Mouse (Mus musculus) hindbrain, embryonic 16.5 days (tissue): ENCODE data around the gene Ddit4l. TPM values are rescaled to one million over a fixed set of nuclear protein-coding genes. Genes with fewer than 3 reads are reported as not detected.
"Not testable (repeated sequence)": the region's sequence is repeated elsewhere in the genome, so short reads cannot be mapped to it uniquely, and the experiment has no call there.

ENCODE experiments used
- ATAC-seq: fragments of 200-750 bp; cut with Nextera tagmentation; 2 replicates; pipeline ENCODE4 v1.8.0; 2017; ENCODE audit warnings: moderate TSS enrichment, moderate library complexity
- H3K27ac ChIP-seq: fragments of 300-500 bp; sonication (generic); 2 replicates; pipeline ENCODE4 v1.5.1; 2014; ENCODE audit warnings: low read depth, mild to moderate bottlenecking, control low read depth, low read length, moderate library complexity
- H3K27me3 ChIP-seq: fragments of 300-500 bp; sonication (generic); replicated peaks from 2 replicates; pipeline ENCODE4 v1.6.1; 2014; ENCODE audit warnings: low read length; ENCODE audit not compliant: control insufficient read depth, insufficient read depth
- H3K36me3 ChIP-seq: fragments of 300-500 bp; sonication (generic); 2 replicates; pipeline ENCODE4 v1.6.1; 2014; ENCODE audit warnings: mild to moderate bottlenecking, low read length, moderate library complexity, mixed read lengths; ENCODE audit not compliant: control insufficient read depth, insufficient read depth
- H3K4me1 ChIP-seq: fragments of 300-500 bp; sonication (generic); 2 replicates; pipeline ENCODE4 v1.6.1; 2014; ENCODE audit warnings: low read depth, low read length; ENCODE audit not compliant: control insufficient read depth, insufficient read depth
- H3K4me2 ChIP-seq: fragments of 300-500 bp; sonication (generic); 2 replicates; pipeline ENCODE4 v1.6.1; 2014; ENCODE audit warnings: mild to moderate bottlenecking, low read length, control low read depth, moderate library complexity
- H3K4me3 ChIP-seq: fragments of 300-500 bp; sonication (generic); 2 replicates; pipeline ENCODE4 v1.5.1; 2014; ENCODE audit warnings: mild to moderate bottlenecking, low read length, control low read depth, moderate library complexity
- H3K9ac ChIP-seq: fragments of 300-500 bp; sonication (generic); 2 replicates; pipeline ENCODE4 v1.6.1; 2014; ENCODE audit warnings: low read depth, mild to moderate bottlenecking, control low read depth, low read length, moderate library complexity
- H3K9me3 ChIP-seq: fragments of 300-500 bp; sonication (generic); 2 replicates; pipeline ENCODE4 v1.6.1; 2014; ENCODE audit warnings: mild to moderate bottlenecking, low read length, moderate library complexity; ENCODE audit not compliant: control insufficient read depth
- WGBS: fragments of 180-500 bp; shearing (Covaris S2); extraction: QIAGEN DNeasy Blood & Tissue Kit; methylation state at CpG from one replicate; pipeline ENCODE4 v1.1.7; 2014; 5-methylcytosine and 5-hydroxymethylcytosine counted together
- microRNA-seq: library from miRNA; unstranded; fragments of <30 nt; microRNA quantifications from one replicate; pipeline ENCODE4, GENCODE M21; 2017
- polyA plus RNA-seq: library from polyadenylated mRNA; unstranded; fragments of >200 nt; fragmentation: Nextera tagmentation; extraction: Ambion mirVana; gene quantifications from 2 replicates; pipeline ENCODE4 v1.2.1, GENCODE M21; 2015

Gene Ddit4l
- polyA plus RNA-seq, 1 experiment from 2014 or later = 11.4 TPM

DNA sequence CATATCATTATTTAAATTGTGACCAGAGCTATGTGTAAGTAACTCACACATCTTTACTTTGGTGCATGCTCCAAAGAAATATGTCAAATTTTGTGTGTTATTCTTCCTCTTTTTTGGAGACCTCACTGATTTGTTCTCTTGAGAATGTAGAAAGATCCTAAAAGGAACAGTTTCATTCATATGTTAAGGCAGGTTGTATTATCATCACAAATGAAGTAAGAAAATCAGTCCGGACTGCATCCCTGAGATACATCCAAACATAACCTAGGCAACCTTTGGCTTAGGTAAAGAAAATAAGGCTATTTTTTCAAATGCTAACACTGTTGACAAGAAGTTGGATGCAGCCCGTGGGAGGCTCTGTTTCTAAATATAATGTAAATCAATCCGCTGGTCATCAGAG lies 21.2 kb downstream of the Ddit4l start:
- H3K4me1 ChIP-seq = no peaks in the 10 kb centered on the region
- H3K4me2 ChIP-seq = no peak overlapping the region
- no peaks in the 10 kb centered on the region for H3K27me3 ChIP-seq
- no peak for ATAC-seq
- no peaks in the 10 kb centered on the region for H3K9me3 ChIP-seq
- H3K27ac ChIP-seq = no peak overlapping the region
- 56% methylated on average over 3 of the region's 3 CpGs for WGBS
- no peaks in the 10 kb centered on the region for H3K36me3 ChIP-seq
- H3K9ac ChIP-seq = no peak overlapping the region
- no peak overlapping the region for H3K4me3 ChIP-seq

DNA sequence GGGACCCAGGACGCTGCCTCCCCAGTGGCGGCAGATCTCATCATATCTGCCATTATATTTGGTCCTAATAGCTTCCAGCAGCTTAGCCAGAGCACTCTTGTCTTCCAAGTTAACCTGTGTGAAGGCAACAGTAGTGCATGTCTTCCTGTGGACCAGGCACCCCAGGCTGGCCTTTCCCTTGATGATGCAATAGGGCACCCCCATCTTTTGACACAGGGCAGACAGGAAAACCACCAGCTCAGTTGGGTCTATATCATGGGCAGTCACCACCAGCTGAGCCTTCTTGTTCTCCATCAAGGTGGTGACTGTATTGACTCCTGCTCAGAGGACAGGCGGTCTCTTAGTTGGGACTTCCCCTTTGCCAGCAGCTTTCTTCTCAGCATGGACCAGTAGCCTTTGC lies 22.7 kb downstream of the Ddit4l start:
- no peak overlapping the region for H3K9ac ChIP-seq
- 97% methylated on average over 3 of the region's 3 CpGs for WGBS
- no peak overlapping the region for H3K27ac ChIP-seq
- no peaks in the 10 kb centered on the region for H3K36me3 ChIP-seq
- H3K4me1 ChIP-seq = no peaks in the 10 kb centered on the region
- H3K27me3 ChIP-seq = no peaks in the 10 kb centered on the region
- no peaks in the 10 kb centered on the region for H3K9me3 ChIP-seq
- H3K4me2 ChIP-seq = no peak overlapping the region
- H3K4me3 ChIP-seq = no peak overlapping the region
- ATAC-seq = no peak

DNA sequence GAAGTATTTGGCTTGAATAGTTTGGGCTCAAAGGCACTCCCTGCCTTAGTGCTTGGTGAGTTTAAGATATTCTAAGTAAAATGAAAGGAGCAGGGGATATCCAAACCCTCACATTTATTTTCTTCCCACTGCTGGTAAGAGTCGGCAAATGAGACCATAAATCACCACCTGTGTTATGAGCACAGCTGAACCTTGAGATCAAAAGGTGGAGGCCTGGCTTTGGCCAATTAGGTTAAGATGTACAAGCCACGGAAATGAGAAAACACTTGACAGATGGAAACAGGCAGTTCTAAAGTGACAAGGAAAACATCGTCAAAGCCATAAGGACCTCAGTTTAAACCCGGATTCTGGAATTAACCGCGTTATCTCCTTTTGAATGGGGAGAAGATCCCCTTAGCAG lies 23.5 kb downstream of the Ddit4l start:
- no peak for ATAC-seq
- Histone ChIP-seq H3K27me3 (no peaks in the 10 kb centered on the region), H3K9me3 (no peaks in the 10 kb centered on the region), H3K27ac (no peak overlapping the region), H3K9ac (no peak overlapping the region), H3K4me1 (no peaks in the 10 kb centered on the region), H3K4me3 (no peak overlapping the region), H3K36me3 (no peaks in the 10 kb centered on the region), H3K4me2 (no peak overlapping the region)
- 83% methylated on average over 6 of the region's 6 CpGs for WGBS

DNA sequence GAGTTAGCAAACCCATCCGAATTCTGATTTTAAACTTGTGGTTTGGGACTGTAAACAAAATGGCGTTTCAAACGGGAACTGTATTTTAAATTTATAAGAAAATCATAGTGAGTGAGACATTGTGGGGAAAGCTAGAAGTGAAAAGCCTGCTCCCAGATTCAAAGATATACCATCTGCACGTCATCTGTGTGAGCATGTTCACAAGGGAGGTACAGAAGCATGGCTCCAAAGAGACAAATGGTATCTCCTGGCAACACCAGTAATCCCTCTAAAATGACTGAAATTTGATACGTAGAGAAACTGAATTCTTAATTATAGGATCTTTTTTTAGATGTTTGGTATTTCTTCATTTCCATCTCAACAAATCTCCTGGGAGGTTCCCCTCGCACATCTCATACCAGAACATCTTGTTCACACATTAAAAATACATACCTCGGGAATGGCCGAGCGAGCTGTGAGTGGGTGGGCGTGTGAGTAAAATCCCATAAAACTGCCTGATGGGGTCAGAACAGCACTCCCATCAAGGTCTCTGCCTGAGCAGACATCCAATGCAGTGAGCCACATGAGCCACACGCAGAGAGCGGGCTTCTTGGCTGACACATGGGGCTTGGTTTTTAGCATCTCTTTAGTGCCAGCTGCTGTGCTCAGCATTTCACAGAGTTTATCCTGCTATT lies 26.2 kb downstream of the Ddit4l start:
- ATAC-seq = peak; percentile 27; the same call in 1 of the 2 replicates
- Histone ChIP-seq H3K4me1 (no peaks in the 10 kb centered on the region), H3K4me3 (no peak overlapping the region), H3K9me3 (no peaks in the 10 kb centered on the region), H3K27ac (no peak overlapping the region), H3K36me3 (no peaks in the 10 kb centered on the region), H3K9ac (no peak overlapping the region), H3K4me2 (no peak overlapping the region), H3K27me3 (no peaks in the 10 kb centered on the region)
- WGBS = 69% methylated on average over 12 of the region's 12 CpGs

DNA sequence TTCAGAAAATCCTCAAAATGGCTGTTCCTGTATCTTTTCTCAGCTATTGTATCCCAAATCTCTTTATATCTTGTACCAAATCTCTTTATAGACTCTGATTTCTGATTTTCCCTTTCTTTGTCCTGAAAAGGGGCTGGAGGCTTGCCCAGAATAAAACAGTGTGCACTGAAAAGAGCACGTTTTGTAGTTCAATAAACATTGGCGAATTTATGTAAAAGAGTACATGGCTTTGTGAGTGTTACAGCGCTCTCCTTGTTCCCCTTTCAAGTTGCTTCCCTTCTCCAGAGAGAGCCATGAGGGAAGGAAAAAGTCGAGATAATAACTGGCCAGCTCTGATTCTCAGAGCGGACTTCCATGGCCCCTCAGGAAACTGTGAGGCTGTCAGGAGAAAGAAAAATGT lies 27.7 kb downstream of the Ddit4l start:
- Histone ChIP-seq H3K4me2 (no peak overlapping the region), H3K36me3 (no peaks in the 10 kb centered on the region), H3K4me1 (no peaks in the 10 kb centered on the region), H3K9me3 (no peaks in the 10 kb centered on the region), H3K9ac (no peak overlapping the region), H3K4me3 (no peak overlapping the region), H3K27ac (no peak overlapping the region), H3K27me3 (no peaks in the 10 kb centered on the region)
- no peak for ATAC-seq
- WGBS = 49% methylated on average over 5 of the region's 5 CpGs

DNA sequence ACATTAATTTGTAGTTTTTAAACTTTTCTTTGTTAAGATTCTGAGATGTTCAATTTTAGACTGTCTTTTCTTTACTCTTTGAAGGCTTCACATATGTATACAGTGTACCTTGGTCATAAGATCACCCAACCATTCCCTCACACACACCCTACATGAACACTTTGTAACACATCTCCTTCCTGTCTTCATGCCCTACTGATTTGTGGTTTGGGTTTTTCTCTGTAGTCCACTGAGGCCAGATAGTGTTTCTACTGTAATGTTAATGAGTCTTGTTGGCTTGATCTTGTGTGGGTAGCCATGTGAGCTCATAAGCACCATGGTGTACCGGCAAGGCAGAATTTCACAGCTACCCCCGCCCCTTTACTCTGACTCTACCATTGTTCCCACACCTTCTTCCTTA lies 31.4 kb downstream of the Ddit4l start:
- Histone ChIP-seq H3K9me3 (no peaks in the 10 kb centered on the region), H3K4me2 (no peak overlapping the region), H3K9ac (no peak overlapping the region), H3K36me3 (no peaks in the 10 kb centered on the region), H3K4me1 (no peaks in the 10 kb centered on the region), H3K27ac (no peak overlapping the region), H3K4me3 (no peak overlapping the region), H3K27me3 (no peaks in the 10 kb centered on the region)
- ATAC-seq = no peak
- WGBS = 91% methylated on average over 2 of the region's 2 CpGs

DNA sequence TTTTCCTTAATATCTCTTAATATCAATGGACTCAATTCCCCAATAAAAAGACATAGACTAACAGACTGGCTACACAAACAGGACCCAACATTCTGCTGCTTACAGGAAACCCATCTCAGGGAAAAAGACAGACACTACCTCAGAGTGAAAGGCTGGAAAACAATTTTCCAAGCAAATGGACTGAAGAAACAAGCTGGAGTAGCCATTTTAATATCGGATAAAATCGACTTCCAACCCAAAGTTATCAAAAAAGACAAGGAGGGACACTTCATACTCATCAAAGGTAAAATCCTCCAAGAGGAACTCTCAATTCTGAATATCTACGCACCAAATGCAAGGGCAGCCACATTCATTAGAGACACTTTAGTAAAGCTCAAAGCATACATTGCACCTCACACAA lies 49.8 kb downstream of the Ddit4l start, which contains the start of gene Gm21962:
TSS of gene Gm21962 (plus strand) at position 301 of the 400 bp plus-strand sequence.
- H3K27me3 ChIP-seq, H3K27ac ChIP-seq, H3K4me1 ChIP-seq, H3K36me3 ChIP-seq, H3K9me3 ChIP-seq, H3K4me2 ChIP-seq, H3K9ac ChIP-seq, H3K4me3 ChIP-seq, ATAC-seq: not testable (repeated sequence)
- no CpG with 5 or more reads among the region's 3 CpGs for WGBS

Small RNA genes within 50 kb of the gene (microRNA-seq; reads per million reads assigned to microRNA genes)
- not detected for gene Gm22468

Other genes starting within 250 kb of the Ddit4l start
- gene Gm21962, start 49.9 kb downstream of the Ddit4l start, polyA plus RNA-seq = not detected in 2 replicates
- 683 and 688 TPM in 2 replicates for gene H2afz, start 242.9 kb downstream of the Ddit4l start, polyA plus RNA-seq
- gene Dnajb14, start 246.1 kb downstream of the Ddit4l start, polyA plus RNA-seq = 12.2 and 13.9 TPM in 2 replicates